Mouse (Mus musculus): ENCODE results near the gene Soga1. TPM values are rescaled to one million over a fixed set of nuclear protein-coding genes. Genes with fewer than 3 reads are reported as not detected.

The Soga1 gene
- polyA plus RNA-seq, 1 experiment from 2014 or later, result 0.57 TPM

- DNase-seq (ENCODE audit: low spot score), result no peak
These were observed 14.9 kb downstream of the Soga1 start for GRCm38 (mm10) chr2:157064136-157064535.

GRCm38 (mm10) chr2:157063241-157063700 is 15.8 kb downstream of the Soga1 start:
- peak; percentile 15 for DNase-seq (ENCODE audit: low spot score)

GRCm38 (mm10) chr2:157060557-157061305 is 18.3 kb downstream of the Soga1 start:
- DNase-seq (ENCODE audit: low spot score), result no peak

- no peak for DNase-seq (ENCODE audit: low spot score)
These were observed 19.0 kb downstream of the Soga1 start for GRCm38 (mm10) chr2:157060037-157060436.

- DNase-seq (ENCODE audit: low spot score), result no peak
These were observed 19.9 kb downstream of the Soga1 start for GRCm38 (mm10) chr2:157059166-157059565.

- DNase-seq (ENCODE audit: low spot score), result peak; percentile 84
These were observed 20.6 kb downstream of the Soga1 start for GRCm38 (mm10) chr2:157058342-157058998.

GRCm38 (mm10) chr2:157057758-157058157 is 21.3 kb downstream of the Soga1 start:
- no peak for DNase-seq (ENCODE audit: low spot score)

- DNase-seq (ENCODE audit: low spot score), result no peak
These were observed 21.9 kb downstream of the Soga1 start for GRCm38 (mm10) chr2:157057186-157057585.

GRCm38 (mm10) chr2:157055721-157056120 is 23.3 kb downstream of the Soga1 start:
- no peak for DNase-seq (ENCODE audit: low spot score)

GRCm38 (mm10) chr2:157054816-157055215 is 24.2 kb downstream of the Soga1 start:
- no peak for DNase-seq (ENCODE audit: low spot score)

- no peak for DNase-seq (ENCODE audit: low spot score)
These were observed 24.8 kb downstream of the Soga1 start for GRCm38 (mm10) chr2:157054297-157054696.

- no peak for DNase-seq (ENCODE audit: low spot score)
These were observed 25.3 kb downstream of the Soga1 start for GRCm38 (mm10) chr2:157053787-157054186.

GRCm38 (mm10) chr2:157053124-157053523 is 25.9 kb downstream of the Soga1 start:
- no peak for DNase-seq (ENCODE audit: low spot score)

GRCm38 (mm10) chr2:157052448-157052847 is 26.6 kb downstream of the Soga1 start:
- DNase-seq (ENCODE audit: low spot score), result no peak

GRCm38 (mm10) chr2:157049831-157050243 is 29.2 kb downstream of the Soga1 start:
- DNase-seq (ENCODE audit: low spot score), result no peak

GRCm38 (mm10) chr2:157048395-157049181 is 30.5 kb downstream of the Soga1 start:
- DNase-seq (ENCODE audit: low spot score), result no peak

- DNase-seq (ENCODE audit: low spot score), result no peak
These were observed 32.1 kb downstream of the Soga1 start for GRCm38 (mm10) chr2:157046956-157047355.

- no peak for DNase-seq (ENCODE audit: low spot score)
These were observed 33.1 kb downstream of the Soga1 start for GRCm38 (mm10) chr2:157045932-157046331.

GRCm38 (mm10) chr2:157043987-157044386 is 35.1 kb downstream of the Soga1 start:
- DNase-seq (ENCODE audit: low spot score), result no peak

- no peak for DNase-seq (ENCODE audit: low spot score)
These were observed 35.5 kb downstream of the Soga1 start for GRCm38 (mm10) chr2:157043556-157043955.

GRCm38 (mm10) chr2:157041421-157041820 is 37.6 kb downstream of the Soga1 start:
- DNase-seq (ENCODE audit: low spot score), result no peak

- DNase-seq (ENCODE audit: low spot score), result no peak
These were observed 38.4 kb downstream of the Soga1 start for GRCm38 (mm10) chr2:157040649-157041046.
